Comparison of ENCODE assay signal across 21 mouse cellular contexts in the genomic region with DNA sequence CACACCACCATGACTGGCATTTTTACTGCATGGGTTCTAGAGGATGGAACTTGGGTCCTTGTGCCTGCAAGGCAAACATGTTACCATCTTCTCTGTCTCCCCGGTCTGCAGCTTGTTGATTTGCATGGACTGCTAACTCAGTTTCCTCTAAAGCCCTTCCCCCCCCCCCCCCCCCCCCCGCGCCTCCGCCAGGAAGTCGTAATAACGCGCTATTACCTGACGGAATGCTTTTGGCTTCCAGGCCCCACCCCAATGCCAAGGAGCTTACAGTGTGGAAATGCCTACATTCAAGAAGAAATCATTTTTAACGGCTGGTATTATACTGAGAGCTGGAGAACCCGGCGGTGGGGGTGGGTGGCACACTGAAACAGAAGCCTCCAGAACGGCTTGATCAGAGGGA. TPM values are rescaled to one million over a fixed set of nuclear protein-coding genes. Genes with fewer than 3 reads are reported as not detected.
"Had no signal": no experiment of that assay in that cellular context is flagged by ENCODE, and none has a peak within 500 bp of the region (broad histone marks: within the 10 kb centered on the region; RNA-seq: fewer than 3 reads in every experiment).

No protein-coding gene starts in this region.

- H3K9ac ChIP-seq: lung, embryonic 15.5 days; midbrain, embryonic 13.5 days; midbrain, embryonic 15.5 days; neural tube, embryonic 12.5 days had no signal

- H3K4me2 ChIP-seq: lung, embryonic 15.5 days; midbrain, embryonic 11.5 days; midbrain, embryonic 13.5 days; midbrain, embryonic 15.5 days; neural tube, embryonic 12.5 days had no signal

- H3K27ac ChIP-seq: lung, embryonic 15.5 days; macrophage; midbrain, embryonic 13.5 days; midbrain, embryonic 15.5 days; neural tube, embryonic 12.5 days had no signal

- H3K4me3 ChIP-seq: lung, embryonic 15.5 days; megakaryocyte, embryonic 14.5 days; midbrain, embryonic 13.5 days; midbrain, embryonic 15.5 days; neural tube, embryonic 12.5 days had no signal

- H3K36me3 ChIP-seq: lung, embryonic 15.5 days; midbrain, embryonic 13.5 days; midbrain, embryonic 15.5 days; neural tube, embryonic 12.5 days had no signal

- H3K4me1 ChIP-seq: lung, embryonic 15.5 days; midbrain, embryonic 13.5 days; midbrain, embryonic 15.5 days; neural tube, embryonic 12.5 days had no signal

- DNase-seq: lung, adult 2 months; lung, postnatal 14 days; lung, postnatal 36 days; right cerebral cortex, postnatal 14 days; spleen, adult 18-20 months; thymus, adult 2 months; thymus, postnatal 25 days; thymus, postnatal 4 days had no signal

- H3K9me3 ChIP-seq: lung, embryonic 15.5 days; megakaryocyte, embryonic 14.5 days; midbrain, embryonic 13.5 days; midbrain, embryonic 15.5 days; neural tube, embryonic 12.5 days had no signal

- ATAC-seq: lung, postnatal 0 days had no signal

RNA-seq across cellular contexts. Expression of a gene that starts 14.8 kb away (rescaled TPM):
- total RNA-seq: megakaryocyte progenitor cell, adult 5-6 weeks; monocyte, adult 5-6 weeks; neutrophil, adult 5-6 weeks had no signal
- polyA plus RNA-seq: lung, adult 2 months; lung, embryonic 15.5 days; lung, postnatal 0 days; macrophage; stomach, embryonic 14.5 days; urinary bladder, adult 2 months had no signal
